Mouse (Mus musculus): ENCODE measurements at regions not wholly inside any gene's neighbourhood (a gene's known extent, or its start where the extent isn't known, plus 50 kb on each side); places are given as distances from the start of the nearest gene placed in this dataset.

DNA sequence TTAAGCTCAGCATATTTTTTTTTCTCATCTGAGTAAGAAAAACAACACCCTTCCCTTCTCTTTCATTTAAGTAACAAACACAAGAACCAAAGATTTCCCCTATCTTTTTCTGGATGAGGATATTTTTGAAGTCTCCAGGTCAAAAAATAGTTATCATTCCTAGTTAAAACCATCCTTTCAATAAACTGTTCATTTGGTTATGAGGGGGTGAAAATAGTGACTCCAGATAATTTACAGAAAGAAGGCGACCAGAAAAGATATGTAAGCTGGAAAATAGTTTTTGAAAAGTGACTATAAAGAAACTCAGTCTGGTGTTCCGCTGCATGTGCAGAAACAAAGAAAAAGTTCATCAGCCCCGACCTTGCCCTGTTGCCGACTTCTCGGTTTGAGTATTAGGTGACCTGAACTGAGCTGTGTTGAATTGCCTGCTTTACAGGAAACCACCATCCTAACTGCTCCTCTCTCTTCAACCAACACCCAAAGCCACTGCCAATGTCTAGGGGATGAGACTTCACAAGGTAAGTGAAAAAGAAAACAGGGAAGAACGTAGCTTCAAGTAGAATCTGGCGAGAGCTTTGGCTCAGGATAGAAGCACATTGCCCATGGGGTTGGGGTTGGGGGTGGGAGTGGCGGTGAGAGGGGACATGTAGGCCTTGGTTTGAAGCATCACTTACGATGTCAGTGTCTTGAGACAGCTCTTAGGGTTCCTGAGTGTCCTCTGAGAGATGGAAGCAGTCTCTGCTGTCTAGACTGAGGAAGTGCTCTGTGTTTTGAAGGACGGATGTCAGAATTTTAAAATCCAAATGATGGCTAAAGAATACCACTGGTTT is 104.6 kb downstream of the Ube2e3 start:
- H3K27me3 ChIP-seq (ENCODE audit: control insufficient read depth, insufficient read depth, low read length): no peaks in the 10 kb centered on the region
- no peaks in the 10 kb centered on the region for H3K36me3 ChIP-seq (ENCODE audit: control insufficient read depth, insufficient read depth, low read length)
- no peak for TF ChIP-seq POLR2A (IDR thresholded peaks at IDR 0.05; ENCODE audit: extremely low read depth, insufficient read depth, low read length)
- TF ChIP-seq CTCF (IDR thresholded peaks at IDR 0.05; ENCODE audit: low read depth, low read length): no peak
- H3K4me3 ChIP-seq (ENCODE audit: insufficient read depth, low read depth, low read length): no peak overlapping the region
- H3K27ac ChIP-seq (replicated peaks; ENCODE audit: insufficient read depth, low read depth, low read length): no peak overlapping the region
- WGBS: 84% methylated on average over 10 of the region's 10 CpGs
- no peaks in the 10 kb centered on the region for H3K4me1 ChIP-seq (ENCODE audit: control insufficient read depth, insufficient read depth, low read length)
- DNase-seq (ENCODE audit: extremely low read depth, low read depth, low spot score): no peak
- H3K9ac ChIP-seq (ENCODE audit: low read depth, low read length): no peak overlapping the region
- H3K79me2 ChIP-seq (ENCODE audit: control insufficient read depth, insufficient read depth, low read length): no peaks in the 10 kb centered on the region

DNA sequence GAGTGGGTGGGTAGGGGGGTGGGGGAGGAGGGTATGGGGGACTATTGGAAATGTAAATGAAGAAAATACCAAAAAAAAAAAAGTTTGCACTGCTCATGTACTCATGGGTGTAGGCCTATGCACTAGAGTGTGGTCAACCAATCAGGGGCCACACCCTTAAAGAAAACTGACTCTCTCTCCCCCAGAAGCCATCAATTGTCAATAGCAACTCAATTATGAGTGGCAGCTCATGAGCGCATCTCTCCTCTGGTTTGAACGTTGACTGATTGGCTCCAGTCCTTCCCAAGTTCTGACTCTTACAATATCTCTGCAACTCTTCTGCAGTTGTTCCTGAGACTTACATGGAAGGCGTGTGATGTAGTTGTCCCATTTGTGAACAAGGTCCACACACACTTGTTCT is 105.9 kb downstream of the Ube2e3 start:
- TF ChIP-seq POLR2A (IDR thresholded peaks at IDR 0.05; ENCODE audit: extremely low read depth, insufficient read depth, low read length) (no peak), CTCF (IDR thresholded peaks at IDR 0.05; ENCODE audit: low read depth, low read length) (no peak)
- Histone ChIP-seq H3K4me3 (ENCODE audit: insufficient read depth, low read depth, low read length) (no peak overlapping the region), H3K79me2 (ENCODE audit: control insufficient read depth, insufficient read depth, low read length) (no peaks in the 10 kb centered on the region), H3K27me3 (ENCODE audit: control insufficient read depth, insufficient read depth, low read length) (no peaks in the 10 kb centered on the region), H3K27ac (replicated peaks; ENCODE audit: insufficient read depth, low read depth, low read length) (no peak overlapping the region), H3K36me3 (ENCODE audit: control insufficient read depth, insufficient read depth, low read length) (no peaks in the 10 kb centered on the region), H3K4me1 (ENCODE audit: control insufficient read depth, insufficient read depth, low read length) (no peaks in the 10 kb centered on the region), H3K9ac (ENCODE audit: low read depth, low read length) (no peak overlapping the region)
- no peak for DNase-seq (ENCODE audit: extremely low read depth, low read depth, low spot score)
- 98% methylated on average over 3 of the region's 3 CpGs for WGBS

DNA sequence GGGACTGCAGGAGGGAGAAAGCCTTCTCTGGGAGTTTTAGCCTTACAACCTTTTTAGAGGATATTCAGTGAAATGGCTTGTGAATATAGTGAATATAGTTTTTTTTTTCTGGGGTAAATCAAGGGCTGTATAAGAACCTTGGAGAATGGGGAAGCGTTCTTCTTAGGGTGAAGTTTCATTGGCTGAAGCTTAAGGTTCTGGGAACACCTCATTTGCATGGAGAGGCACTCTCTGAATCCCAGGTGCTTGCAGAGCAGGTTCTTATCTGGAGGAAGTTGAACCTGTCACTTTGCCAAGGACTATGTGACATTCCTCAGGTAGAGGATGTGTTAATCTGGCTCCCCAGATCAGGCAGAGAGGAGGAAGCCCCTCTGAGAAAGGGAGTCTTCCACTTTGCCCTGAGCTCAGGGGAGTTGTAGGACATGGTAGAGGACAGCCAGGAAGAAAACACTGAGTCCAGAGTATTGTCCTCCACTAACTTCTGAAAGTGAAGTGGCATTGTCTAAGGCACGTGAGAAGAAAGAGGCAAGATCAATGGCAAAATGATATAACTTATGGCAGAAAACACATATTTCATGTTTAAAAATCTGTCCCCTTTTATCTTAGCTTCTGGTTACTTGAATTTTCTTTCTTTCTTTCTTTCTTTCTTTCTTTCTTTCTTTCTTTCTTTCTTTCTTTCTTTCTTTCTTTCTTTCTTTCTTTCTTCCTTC is 106.9 kb downstream of the Ube2e3 start:
- TF ChIP-seq CTCF (IDR thresholded peaks at IDR 0.05; ENCODE audit: low read depth, low read length): no peak
- DNase-seq (ENCODE audit: extremely low read depth, low read depth, low spot score): no peak
- no peak overlapping the region for H3K4me3 ChIP-seq (ENCODE audit: insufficient read depth, low read depth, low read length)
- 74% methylated on average over 2 of the region's 2 CpGs for WGBS
- no peaks in the 10 kb centered on the region for H3K79me2 ChIP-seq (ENCODE audit: control insufficient read depth, insufficient read depth, low read length)
- H3K36me3 ChIP-seq (ENCODE audit: control insufficient read depth, insufficient read depth, low read length): no peaks in the 10 kb centered on the region
- H3K9ac ChIP-seq (ENCODE audit: low read depth, low read length): no peak overlapping the region
- H3K27ac ChIP-seq (replicated peaks; ENCODE audit: insufficient read depth, low read depth, low read length): no peak overlapping the region
- no peaks in the 10 kb centered on the region for H3K4me1 ChIP-seq (ENCODE audit: control insufficient read depth, insufficient read depth, low read length)
- H3K27me3 ChIP-seq (ENCODE audit: control insufficient read depth, insufficient read depth, low read length): no peaks in the 10 kb centered on the region

DNA sequence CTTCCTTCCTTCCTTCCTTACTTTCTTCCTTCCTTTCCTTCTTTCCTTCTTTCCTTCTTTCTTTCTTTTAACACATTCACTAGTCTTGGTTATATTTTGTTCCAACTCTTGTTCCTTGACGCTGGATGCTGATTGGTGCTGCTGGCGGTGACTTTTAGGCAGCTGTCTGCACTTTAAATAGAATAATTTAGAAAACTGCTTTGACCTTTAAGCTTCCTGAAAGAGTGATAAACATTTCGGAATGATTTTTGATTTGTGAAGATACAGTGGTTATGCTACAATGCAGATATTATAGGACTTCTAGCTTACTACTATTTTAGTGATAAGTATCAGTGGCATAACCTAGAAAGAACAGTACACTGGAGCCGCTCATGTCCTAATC is 107.5 kb downstream of the Ube2e3 start:
- no peak overlapping the region for H3K9ac ChIP-seq (ENCODE audit: low read depth, low read length)
- no peak for TF ChIP-seq CTCF (IDR thresholded peaks at IDR 0.05; ENCODE audit: low read depth, low read length)
- TF ChIP-seq POLR2A (IDR thresholded peaks at IDR 0.05; ENCODE audit: extremely low read depth, insufficient read depth, low read length): no peak
- no peak for DNase-seq (ENCODE audit: extremely low read depth, low read depth, low spot score)
- no peak overlapping the region for H3K4me3 ChIP-seq (ENCODE audit: insufficient read depth, low read depth, low read length)
- no peaks in the 10 kb centered on the region for H3K4me1 ChIP-seq (ENCODE audit: control insufficient read depth, insufficient read depth, low read length)
- 84% methylated on average over 4 of the region's 4 CpGs for WGBS
- H3K79me2 ChIP-seq (ENCODE audit: control insufficient read depth, insufficient read depth, low read length): no peaks in the 10 kb centered on the region
- H3K36me3 ChIP-seq (ENCODE audit: control insufficient read depth, insufficient read depth, low read length): no peaks in the 10 kb centered on the region
- no peaks in the 10 kb centered on the region for H3K27me3 ChIP-seq (ENCODE audit: control insufficient read depth, insufficient read depth, low read length)
- H3K27ac ChIP-seq (replicated peaks; ENCODE audit: insufficient read depth, low read depth, low read length): no peak overlapping the region

DNA sequence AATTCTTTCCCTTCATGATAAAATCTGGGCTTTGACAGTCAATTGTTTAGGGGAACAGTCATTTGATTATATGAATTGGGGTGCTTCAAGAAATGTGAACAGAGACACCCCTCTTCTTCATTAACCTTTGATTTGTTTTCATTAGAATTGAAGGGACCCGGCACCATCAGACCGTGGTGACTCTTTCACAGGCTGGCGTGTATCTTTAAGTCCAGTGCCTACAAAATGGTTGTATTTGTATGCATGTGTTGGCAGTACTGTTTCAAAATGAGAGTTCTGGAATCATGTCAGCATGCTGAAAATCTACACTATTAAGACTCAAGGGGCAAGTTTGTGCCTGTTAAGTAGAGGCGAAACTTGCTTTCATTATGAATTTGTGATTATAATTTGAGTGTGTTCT is 108.2 kb downstream of the Ube2e3 start:
- H3K27me3 ChIP-seq (ENCODE audit: control insufficient read depth, insufficient read depth, low read length): no peaks in the 10 kb centered on the region
- H3K4me1 ChIP-seq (ENCODE audit: control insufficient read depth, insufficient read depth, low read length): no peaks in the 10 kb centered on the region
- no peak overlapping the region for H3K4me3 ChIP-seq (ENCODE audit: insufficient read depth, low read depth, low read length)
- TF ChIP-seq POLR2A (IDR thresholded peaks at IDR 0.05; ENCODE audit: extremely low read depth, insufficient read depth, low read length): no peak
- TF ChIP-seq CTCF (IDR thresholded peaks at IDR 0.05; ENCODE audit: low read depth, low read length): no peak
- no peak overlapping the region for H3K9ac ChIP-seq (ENCODE audit: low read depth, low read length)
- no peaks in the 10 kb centered on the region for H3K79me2 ChIP-seq (ENCODE audit: control insufficient read depth, insufficient read depth, low read length)
- H3K36me3 ChIP-seq (ENCODE audit: control insufficient read depth, insufficient read depth, low read length): no peaks in the 10 kb centered on the region
- WGBS: 95% methylated on average over 4 of the region's 4 CpGs
- DNase-seq (ENCODE audit: extremely low read depth, low read depth, low spot score): no peak
- no peak overlapping the region for H3K27ac ChIP-seq (replicated peaks; ENCODE audit: insufficient read depth, low read depth, low read length)
